Mouse (Mus musculus) CH12.LX (cell line): ENCODE data around the gene Nccrp1. TPM values are rescaled to one million over a fixed set of nuclear protein-coding genes. Genes with fewer than 3 reads are reported as not detected.

Source experiments
- DNase-seq: peaks from one replicate; pipeline ENCODE4 v3.0.0-alpha.2; 2013; ENCODE audit errors: extremely low read depth
- H3K27ac ChIP-seq: 2 replicates; pipeline ENCODE4 v1.5.1; 2012; ENCODE audit warnings: low read depth, mild to moderate bottlenecking, control low read depth, moderate library complexity; ENCODE audit not compliant: insufficient read depth
- H3K27me3 ChIP-seq: replicated peaks from 2 replicates; pipeline ENCODE3; 2012; ENCODE audit warnings: inconsistent platforms
- H3K36me3 ChIP-seq, 2 experiments: replicated peaks in 1 of 2; 2 replicates each; pipeline versions ENCODE3 to v1.6.1; 2012; ENCODE audit warnings: inconsistent platforms in 1 of 2, low read length in 1 of 2, mild to moderate bottlenecking in 1 of 2, mixed read lengths in 1 of 2, moderate library complexity in 1 of 2; ENCODE audit not compliant: control insufficient read depth in 1 of 2, insufficient read depth in 1 of 2
- H3K4me1 ChIP-seq, 2 experiments: 2 replicates each; pipeline ENCODE4 v1.6.1; 2012; ENCODE audit warnings: inconsistent platforms in 1 of 2, moderate library complexity in 1 of 2; ENCODE audit not compliant: insufficient read depth in 2 of 2, control insufficient read depth in 1 of 2
- H3K4me2 ChIP-seq: 2 replicates; pipeline ENCODE4 v1.6.1; 2012; ENCODE audit warnings: low read depth, mild to moderate bottlenecking, control low read depth; ENCODE audit not compliant: poor library complexity, insufficient read depth, severe bottlenecking
- H3K4me3 ChIP-seq, 3 experiments: fragments of 150-350 bp in 1 of 3; sonication (generic) in 1 of 3; replicated peaks in 1 of 3; 2 replicates each; pipeline versions ENCODE3 to v1.5.1; 2011 to 2012; ENCODE audit warnings: low read depth in 2 of 3, low read length in 2 of 3, mild to moderate bottlenecking in 2 of 3, moderate library complexity in 2 of 3, control low read depth in 1 of 3, improper control_type of control experiment in 1 of 3, inconsistent platforms in 1 of 3, mixed read lengths in 1 of 3; ENCODE audit not compliant: poor library complexity in 1 of 3
- H3K79me2 ChIP-seq: replicated peaks from 2 replicates; pipeline ENCODE4 v1.6.1; 2012; ENCODE audit warnings: mild to moderate bottlenecking, moderate library complexity; ENCODE audit not compliant: control insufficient read depth, poor library complexity, insufficient read depth, severe bottlenecking; ENCODE audit errors: extremely low read depth
- H3K9ac ChIP-seq: 2 replicates; pipeline ENCODE4 v1.6.1; 2012; ENCODE audit warnings: low read depth, mild to moderate bottlenecking, control low read depth, moderate library complexity; ENCODE audit not compliant: insufficient read depth
- H3K9me3 ChIP-seq: replicated peaks from 2 replicates; pipeline ENCODE3; 2012; ENCODE audit warnings: low read length, inconsistent platforms, mixed read lengths
- CHD2 ChIP-seq: IDR thresholded peaks from 2 replicates; pipeline ENCODE4 v1.6.1; 2011; ENCODE audit warnings: low read length, improper control_type of control experiment
- CTCF ChIP-seq, 2 experiments: IDR thresholded peaks in 1 of 2; conservative IDR thresholded peaks in 1 of 2; 2 replicates each; pipeline ENCODE4 v1.5.1; 2011 to 2012; ENCODE audit warnings: low read depth in 2 of 2, low read length in 2 of 2, improper control_type of control experiment in 1 of 2, inconsistent platforms in 1 of 2, mild to moderate bottlenecking in 1 of 2, moderate library complexity in 1 of 2
- ELF1 ChIP-seq: IDR thresholded peaks from 2 replicates; pipeline ENCODE4 v1.6.1; 2014; ENCODE audit warnings: low read depth, mild to moderate bottlenecking, inconsistent platforms, low read length, improper control_type of control experiment
- IRF4 ChIP-seq: IDR thresholded peaks from 2 replicates; pipeline ENCODE4 v1.6.1; 2014; ENCODE audit warnings: low read depth, mild to moderate bottlenecking, inconsistent platforms, low read length, improper control_type of control experiment
- KAT2A ChIP-seq: IDR thresholded peaks from 2 replicates; pipeline ENCODE4 v1.6.1; 2012; ENCODE audit warnings: low read length, improper control_type of control experiment, inconsistent platforms; ENCODE audit not compliant: insufficient replicate concordance
- MAX ChIP-seq: IDR thresholded peaks from 2 replicates; pipeline ENCODE4 v1.6.1; 2011; ENCODE audit warnings: low read length, improper control_type of control experiment
- MEF2A ChIP-seq: IDR thresholded peaks from 2 replicates; pipeline ENCODE4 v1.6.1; 2014; ENCODE audit warnings: low read depth, mild to moderate bottlenecking, inconsistent platforms, low read length, improper control_type of control experiment, borderline replicate concordance
- MXI1 ChIP-seq: IDR thresholded peaks from 2 replicates; pipeline ENCODE4 v1.6.1; 2011; ENCODE audit warnings: mild to moderate bottlenecking, low read depth, low read length, improper control_type of control experiment
- MYC ChIP-seq: IDR thresholded peaks from 2 replicates; pipeline ENCODE4 v1.6.1; 2011; ENCODE audit warnings: low read depth, mild to moderate bottlenecking, improper control_type of control experiment, low read length
- PAX5 ChIP-seq: IDR thresholded peaks from 2 replicates; pipeline ENCODE4 v1.6.1; 2012; ENCODE audit warnings: low read length, inconsistent platforms, mixed read lengths
- POLR2AphosphoS2 ChIP-seq: IDR thresholded peaks from 2 replicates; pipeline ENCODE4 v1.6.1; 2011; ENCODE audit warnings: low read depth, low read length, improper control_type of control experiment
- SIN3A ChIP-seq: IDR thresholded peaks from 2 replicates; pipeline ENCODE4 v1.6.1; 2012; ENCODE audit warnings: low read length, improper control_type of control experiment, inconsistent platforms
- ZKSCAN1 ChIP-seq: IDR thresholded peaks from 2 replicates; pipeline ENCODE4 v1.6.1; 2012; ENCODE audit warnings: low read depth, inconsistent platforms, low read length, improper control_type of control experiment, borderline replicate concordance
- dilution Hi-C: fragments of 300-500 bp; cut with MboI; formaldehyde crosslinking; loops from 2 replicates; pipeline ENCODE4 v1.14.3; 2020; ENCODE audit warnings: low sequenced_read_pairs; ENCODE audit not compliant: extremely low pct_unique_long_range_greater_than_20kb, extremely low pct_ligation_motif_present
- in situ Hi-C: fragments of 300-500 bp; cut with MboI; formaldehyde crosslinking; loops from 3 replicates; pipeline ENCODE4 v1.14.3; 2019; ENCODE audit warnings: low sequenced_read_pairs, low pct_ligation_motif_present, low pct_unique_long_range_greater_than_20kb, mixed read lengths
- polyA plus RNA-seq: library from polyadenylated mRNA; unstranded; fragments of >175 nt; gene quantifications from 2 replicates; pipeline ENCODE4 v1.2.1, GENCODE M21; 2012; ENCODE audit warnings: low read depth; ENCODE audit not compliant: insufficient read length
- total RNA-seq, 2 experiments: library from RNA; depleted of rRNA; stranded (reverse); fragments of 300-350 nt in 1 of 2; fragments of >200 nt in 1 of 2; gene quantifications; 2 replicates each; pipeline ENCODE4 v1.2.3; 2012 to 2014

Nccrp1 gene
- total and polyA plus RNA-seq, 3 experiments, result not detected

DNA sequence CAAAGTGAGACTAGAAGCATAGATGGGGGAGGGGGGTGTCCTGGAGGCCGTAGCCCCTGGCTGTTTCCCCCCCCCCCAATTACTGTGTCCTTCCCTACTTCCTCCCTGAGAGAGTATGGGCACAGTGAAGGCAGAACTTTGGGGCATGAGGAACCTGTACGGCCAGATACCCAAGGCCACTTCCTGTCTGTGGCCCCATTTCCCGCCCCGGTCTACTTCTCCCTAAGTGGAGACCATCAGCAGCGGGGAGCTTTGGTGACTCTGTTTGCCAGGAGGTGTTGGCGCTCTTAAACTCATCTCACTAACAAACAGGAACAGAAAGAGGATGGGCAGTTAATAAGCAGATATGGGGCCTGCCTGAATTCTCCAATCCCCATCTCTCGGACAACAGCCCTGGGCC, 574 bp upstream of the Nccrp1 start:
- dilution Hi-C loops, result no loop called here
- no peak overlapping the region for H3K4me2 ChIP-seq
- TF ChIP-seq ELF1, result 0 out of 2 replicates have a peak, but pooled peaks have one; percentile 25
- no peak for TF ChIP-seq IRF4

DNA sequence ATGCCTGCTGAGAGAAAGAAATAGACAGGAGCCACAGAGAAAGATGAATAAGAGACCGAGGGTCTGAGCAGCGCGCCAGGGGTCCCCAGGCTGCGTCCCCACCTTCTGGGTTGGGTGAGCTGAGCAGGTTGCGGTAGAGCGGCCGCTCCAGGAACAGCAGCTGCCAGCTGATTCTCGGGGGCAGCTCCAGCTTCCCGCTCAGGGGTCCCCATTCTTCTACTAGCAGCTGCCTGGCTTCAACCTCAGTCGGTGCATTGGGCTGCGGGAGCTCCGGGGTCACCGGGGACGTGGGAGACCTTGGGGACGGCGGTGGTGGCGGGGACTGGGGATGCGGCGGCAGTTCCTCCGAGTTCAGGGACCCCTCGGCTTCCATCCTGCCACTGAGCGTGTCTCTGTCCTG, 405 bp downstream of the Nccrp1 start:
- no peak overlapping the region for H3K4me2 ChIP-seq
- no peaks in the 10 kb centered on the region for H3K9me3 ChIP-seq
- no peak overlapping the region for H3K27ac ChIP-seq
- H3K27me3 ChIP-seq, result peaks cover 9% of the 10 kb centered on the region
- in situ Hi-C loops (no loop called here), dilution Hi-C loops (no loop called here)
- H3K4me1 ChIP-seq, result peaks cover 4 to 6% of the 10 kb centered on the region in 2 experiments; a peak in 2 of 4 replicates
- no peak for DNase-seq
- H3K36me3 ChIP-seq, result no peaks in the 10 kb centered on the region
- no peaks in the 10 kb centered on the region for H3K79me2 ChIP-seq
- H3K9ac ChIP-seq, result no peak overlapping the region
- H3K4me3 ChIP-seq, result no peak overlapping the region
- TF ChIP-seq MYC (no peak), PAX5 (no peak), MAX (no peak), SIN3A (no peak), MXI1 (no peak), CTCF (conservative IDR thresholded peaks at IDR 0.05 in 1 of 2, IDR thresholded peaks at IDR 0.05 in 1 of 2; ENCODE audit: low read depth in 2 of 2, low read length in 2 of 2) (no peak)

More for the DNA sequence above, 574 bp upstream of the Nccrp1 start:
- no peak overlapping the region for H3K4me3 ChIP-seq
- H3K36me3 ChIP-seq, result no peaks in the 10 kb centered on the region
- in situ Hi-C loops, result no loop called here
- peaks cover 4% of the 10 kb centered on the region for H3K9me3 ChIP-seq
- H3K27ac ChIP-seq, result no peak overlapping the region
- peaks cover 4 to 6% of the 10 kb centered on the region in 2 experiments; a peak in 2 of 4 replicates for H3K4me1 ChIP-seq
- no peak overlapping the region for H3K9ac ChIP-seq
- H3K27me3 ChIP-seq, result peaks cover 9% of the 10 kb centered on the region
- no peaks in the 10 kb centered on the region for H3K79me2 ChIP-seq
- DNase-seq, result no peak

DNA sequence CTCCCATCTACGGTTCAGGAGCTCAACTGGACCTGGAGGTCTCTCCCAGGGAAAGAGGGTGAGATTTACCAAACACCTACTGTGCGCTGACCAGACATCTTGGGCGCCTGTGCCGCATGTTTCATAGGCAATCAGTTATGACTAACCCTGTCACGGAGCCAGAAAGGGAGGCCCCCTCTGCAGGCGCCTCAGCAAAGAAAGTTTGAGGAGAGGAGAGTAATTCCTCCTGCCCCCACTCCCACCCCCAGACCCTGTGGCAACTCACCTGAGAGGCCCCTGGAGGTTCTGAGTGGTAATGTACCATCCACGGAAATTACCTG, 1.2 kb downstream of the Nccrp1 start:
- Histone ChIP-seq H3K27me3 (peaks cover 9% of the 10 kb centered on the region), H3K9me3 (no peaks in the 10 kb centered on the region), H3K27ac (no peak overlapping the region), H3K4me2 (no peak overlapping the region), H3K4me3 (no peak overlapping the region), H3K4me1 (peaks cover 4 to 6% of the 10 kb centered on the region in 2 experiments; a peak in 2 of 4 replicates), H3K9ac (no peak overlapping the region), H3K79me2 (no peaks in the 10 kb centered on the region), H3K36me3 (no peaks in the 10 kb centered on the region)
- TF ChIP-seq SIN3A, result no peak
- no peak for TF ChIP-seq ELF1
- peak; percentile 70 for TF ChIP-seq ZKSCAN1
- TF ChIP-seq POLR2AphosphoS2, result no peak
- TF ChIP-seq KAT2A, result no peak
- TF ChIP-seq MEF2A, result no peak
- no peak for TF ChIP-seq CHD2
- DNase-seq, result no peak
- in situ Hi-C loops, result no loop called here
- dilution Hi-C loops, result no loop called here
